Mouse (Mus musculus) retina, adult 2 months (tissue): Measurements from ENCODE around the gene Kctd7.
A peak's percentile ranks its signal among the peaks of the same experiment; 100 is the strongest.

Experiments used
- DNase-seq: peaks from one replicate; pipeline ENCODE4 v3.0.0-alpha.2; 2012; ENCODE audit warnings: low read depth, low spot score

Gene Kctd7

GRCm38 (mm10) chr5:130144334-130145312 is at the start of gene Kctd7:
Gene Kctd7, plus strand, starts transcription at chr5:130144861.
- DNase-seq, result peak; percentile 96

GRCm38 (mm10) chr5:130096754-130097153 is 47.9 kb upstream of the Kctd7 start:
- DNase-seq, result no peak

- no peak for DNase-seq
Measured at GRCm38 (mm10) chr5:130097837-130098236, 46.8 kb upstream of the Kctd7 start.

- DNase-seq, result no peak
Measured at GRCm38 (mm10) chr5:130101724-130102123, 42.9 kb upstream of the Kctd7 start.

GRCm38 (mm10) chr5:130109348-130109747 is 35.3 kb upstream of the Kctd7 start:
- no peak for DNase-seq

- no peak for DNase-seq
Measured at GRCm38 (mm10) chr5:130110632-130111464, 33.8 kb upstream of the Kctd7 start.

- no peak for DNase-seq
Measured at GRCm38 (mm10) chr5:130112653-130113052, 32.0 kb upstream of the Kctd7 start.

GRCm38 (mm10) chr5:130116116-130116515 is 28.5 kb upstream of the Kctd7 start:
- no peak for DNase-seq

- DNase-seq, result no peak
Measured at GRCm38 (mm10) chr5:130116857-130117256, 27.8 kb upstream of the Kctd7 start.

GRCm38 (mm10) chr5:130117932-130118331 is 26.7 kb upstream of the Kctd7 start:
- no peak for DNase-seq

- no peak for DNase-seq
Measured at GRCm38 (mm10) chr5:130119236-130119635, 25.4 kb upstream of the Kctd7 start.

- DNase-seq, result no peak
Measured at GRCm38 (mm10) chr5:130120070-130120736, 24.5 kb upstream of the Kctd7 start.

GRCm38 (mm10) chr5:130120904-130121303 is 23.8 kb upstream of the Kctd7 start:
- no peak for DNase-seq

- no peak for DNase-seq
Measured at GRCm38 (mm10) chr5:130122355-130122754, 22.3 kb upstream of the Kctd7 start.

GRCm38 (mm10) chr5:130124271-130124670 is 20.4 kb upstream of the Kctd7 start:
- DNase-seq, result no peak

- DNase-seq, result no peak
Measured at GRCm38 (mm10) chr5:130128686-130129523, 15.8 kb upstream of the Kctd7 start.

GRCm38 (mm10) chr5:130129524-130129793 is 15.2 kb upstream of the Kctd7 start:
- DNase-seq, result no peak

GRCm38 (mm10) chr5:130136597-130136996 is 8.1 kb upstream of the Kctd7 start:
- DNase-seq, result no peak

GRCm38 (mm10) chr5:130139393-130139792 is 5.3 kb upstream of the Kctd7 start:
- DNase-seq, result peak; percentile 52

- no peak for DNase-seq
Measured at GRCm38 (mm10) chr5:130141138-130141537, 3.5 kb upstream of the Kctd7 start.

GRCm38 (mm10) chr5:130142041-130142440 is 2.6 kb upstream of the Kctd7 start:
- DNase-seq, result no peak
